Mouse (Mus musculus): ENCODE measurements around the gene Cemip2. TPM values are rescaled to one million over a fixed set of nuclear protein-coding genes. Genes with fewer than 3 reads are reported as not detected.

Cemip2 gene
- polyA plus RNA-seq, 1 experiment from 2014 or later, result 52.2 TPM

- Histone ChIP-seq H3K9me3 (replicated peaks; ENCODE audit: control insufficient read depth, low read length) (no peaks in the 10 kb centered on the region), H3K27ac (replicated peaks; ENCODE audit: low read depth, low read length) (no peak overlapping the region)
- WGBS, result 88% methylated on average over 10 of the region's 10 CpGs
These were observed 72.6 kb downstream of the Cemip2 start for GRCm38 (mm10) chr19:21850721-21851120.

GRCm38 (mm10) chr19:21854526-21855228 lies 76.5 kb downstream of the Cemip2 start:
- H3K9me3 ChIP-seq (replicated peaks; ENCODE audit: control insufficient read depth, low read length), result no peaks in the 10 kb centered on the region
- H3K4me1 ChIP-seq (ENCODE audit: control insufficient read depth, insufficient read depth, low read length), result no peaks in the 10 kb centered on the region
- DNase-seq (ENCODE audit: low spot score) (no peak), ATAC-seq (replicated peaks; ENCODE audit: insufficient number of reproducible peaks, low FRiP score, low TSS enrichment, low read depth) (no peak)
- H3K4me3 ChIP-seq (ENCODE audit: low read depth, low read length), result no peak overlapping the region
- H3K9ac ChIP-seq (replicated peaks; ENCODE audit: low read length), result no peak overlapping the region
- H3K4me2 ChIP-seq (ENCODE audit: low read depth, low read length), result no peak overlapping the region
- 94% methylated on average over 5 of the region's 5 CpGs for WGBS
- H3K36me3 ChIP-seq (replicated peaks; ENCODE audit: control insufficient read depth, insufficient read depth, low read depth, low read length), result peaks cover 8% of the 10 kb centered on the region
- no peaks in the 10 kb centered on the region for H3K27me3 ChIP-seq (ENCODE audit: control insufficient read depth, insufficient read depth, low read length)
- no peak overlapping the region for H3K27ac ChIP-seq (replicated peaks; ENCODE audit: low read depth, low read length)

More at GRCm38 (mm10) chr19:21850721-21851120, 72.6 kb downstream of the Cemip2 start:
- no peaks in the 10 kb centered on the region for H3K27me3 ChIP-seq (ENCODE audit: control insufficient read depth, insufficient read depth, low read length)
- no peak overlapping the region for H3K4me2 ChIP-seq (ENCODE audit: low read depth, low read length)
- peaks cover 5% of the 10 kb centered on the region; the same call in 1 of the 2 replicates for H3K36me3 ChIP-seq (replicated peaks; ENCODE audit: control insufficient read depth, insufficient read depth, low read depth, low read length)
- no peaks in the 10 kb centered on the region for H3K4me1 ChIP-seq (ENCODE audit: control insufficient read depth, insufficient read depth, low read length)
- no peak overlapping the region for H3K4me3 ChIP-seq (ENCODE audit: low read depth, low read length)
- DNase-seq (ENCODE audit: low spot score) (no peak), ATAC-seq (replicated peaks; ENCODE audit: insufficient number of reproducible peaks, low FRiP score, low TSS enrichment, low read depth) (no peak)
- H3K9ac ChIP-seq (replicated peaks; ENCODE audit: low read length), result no peak overlapping the region

DNA sequence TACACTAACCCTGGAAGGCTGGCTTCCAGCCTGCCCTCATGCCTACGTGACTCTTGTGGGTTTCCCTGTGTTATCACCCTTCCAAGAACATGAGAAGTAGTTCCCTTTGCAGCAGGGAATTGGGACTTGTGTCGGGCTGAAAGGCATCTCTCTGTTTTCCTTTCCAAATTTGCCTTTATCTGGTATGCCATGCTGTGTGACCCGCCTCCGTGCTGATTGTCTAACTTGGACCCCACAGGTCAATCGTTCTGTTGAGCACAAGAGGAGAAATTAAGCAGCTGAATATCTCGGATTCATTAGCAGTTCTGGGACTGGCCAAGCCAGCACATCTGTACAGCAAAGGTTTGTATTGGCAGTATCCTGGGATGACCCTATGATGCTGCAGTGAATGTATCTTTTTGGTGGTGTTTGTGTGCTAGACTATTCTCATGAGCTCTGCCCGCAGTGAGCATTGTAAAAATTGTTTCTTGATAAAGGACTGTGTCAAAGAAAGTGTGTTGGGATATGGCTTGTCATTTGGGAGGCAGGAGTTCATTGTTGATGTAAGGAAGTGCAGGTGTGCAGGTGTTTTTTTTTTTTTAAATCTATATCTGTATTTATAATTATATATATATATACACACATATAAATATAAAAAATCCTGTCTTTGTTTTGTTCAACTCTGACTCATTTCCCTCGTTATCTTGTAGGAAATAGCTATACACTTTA lies 77.4 kb downstream of the Cemip2 start:
- DNase-seq (ENCODE audit: low spot score), result no peak
- 95% methylated on average over 8 of the region's 8 CpGs for WGBS
- no peak overlapping the region for H3K27ac ChIP-seq (replicated peaks; ENCODE audit: low read depth, low read length)
- no peaks in the 10 kb centered on the region for H3K4me1 ChIP-seq (ENCODE audit: control insufficient read depth, insufficient read depth, low read length)
- H3K36me3 ChIP-seq (replicated peaks; ENCODE audit: control insufficient read depth, insufficient read depth, low read depth, low read length), result peaks cover 8% of the 10 kb centered on the region
- H3K4me3 ChIP-seq (ENCODE audit: low read depth, low read length), result no peak overlapping the region
- H3K9ac ChIP-seq (replicated peaks; ENCODE audit: low read length), result no peak overlapping the region
- no peak for ATAC-seq (replicated peaks; ENCODE audit: insufficient number of reproducible peaks, low FRiP score, low TSS enrichment, low read depth)
- H3K27me3 ChIP-seq (ENCODE audit: control insufficient read depth, insufficient read depth, low read length), result no peaks in the 10 kb centered on the region
- no peak overlapping the region for H3K4me2 ChIP-seq (ENCODE audit: low read depth, low read length)
- no peaks in the 10 kb centered on the region for H3K9me3 ChIP-seq (replicated peaks; ENCODE audit: control insufficient read depth, low read length)

- DNase-seq (ENCODE audit: low spot score) (no peak), ATAC-seq (replicated peaks; ENCODE audit: insufficient number of reproducible peaks, low FRiP score, low TSS enrichment, low read depth) (0 out of 2 replicates have a peak, but pooled peaks have one; percentile 16)
- Histone ChIP-seq H3K4me3 (ENCODE audit: low read depth, low read length) (no peak overlapping the region), H3K9ac (replicated peaks; ENCODE audit: low read length) (no peak overlapping the region), H3K27ac (replicated peaks; ENCODE audit: low read depth, low read length) (no peak overlapping the region), H3K4me2 (ENCODE audit: low read depth, low read length) (no peak overlapping the region), H3K36me3 (replicated peaks; ENCODE audit: control insufficient read depth, insufficient read depth, low read depth, low read length) (peaks cover 4% of the 10 kb centered on the region), H3K27me3 (ENCODE audit: control insufficient read depth, insufficient read depth, low read length) (no peaks in the 10 kb centered on the region), H3K4me1 (ENCODE audit: control insufficient read depth, insufficient read depth, low read length) (no peaks in the 10 kb centered on the region), H3K9me3 (replicated peaks; ENCODE audit: control insufficient read depth, low read length) (no peaks in the 10 kb centered on the region)
- 76% methylated on average over 12 of the region's 12 CpGs for WGBS
These were observed 80.8 kb downstream of the Cemip2 start for GRCm38 (mm10) chr19:21858846-21859521.

- Histone ChIP-seq H3K27me3 (ENCODE audit: control insufficient read depth, insufficient read depth, low read length) (no peaks in the 10 kb centered on the region), H3K4me3 (ENCODE audit: low read depth, low read length) (no peak overlapping the region), H3K27ac (replicated peaks; ENCODE audit: low read depth, low read length) (no peak overlapping the region), H3K9ac (replicated peaks; ENCODE audit: low read length) (no peak overlapping the region), H3K9me3 (replicated peaks; ENCODE audit: control insufficient read depth, low read length) (no peaks in the 10 kb centered on the region), H3K36me3 (replicated peaks; ENCODE audit: control insufficient read depth, insufficient read depth, low read depth, low read length) (peaks cover 3% of the 10 kb centered on the region), H3K4me2 (ENCODE audit: low read depth, low read length) (no peak overlapping the region), H3K4me1 (ENCODE audit: control insufficient read depth, insufficient read depth, low read length) (no peaks in the 10 kb centered on the region)
- DNase-seq (ENCODE audit: low spot score), result no peak
- WGBS, result 81% methylated on average over 4 of the region's 5 CpGs
- ATAC-seq (replicated peaks; ENCODE audit: insufficient number of reproducible peaks, low FRiP score, low TSS enrichment, low read depth), result no peak
These were observed 82.0 kb downstream of the Cemip2 start for GRCm38 (mm10) chr19:21860132-21860531.

DNA sequence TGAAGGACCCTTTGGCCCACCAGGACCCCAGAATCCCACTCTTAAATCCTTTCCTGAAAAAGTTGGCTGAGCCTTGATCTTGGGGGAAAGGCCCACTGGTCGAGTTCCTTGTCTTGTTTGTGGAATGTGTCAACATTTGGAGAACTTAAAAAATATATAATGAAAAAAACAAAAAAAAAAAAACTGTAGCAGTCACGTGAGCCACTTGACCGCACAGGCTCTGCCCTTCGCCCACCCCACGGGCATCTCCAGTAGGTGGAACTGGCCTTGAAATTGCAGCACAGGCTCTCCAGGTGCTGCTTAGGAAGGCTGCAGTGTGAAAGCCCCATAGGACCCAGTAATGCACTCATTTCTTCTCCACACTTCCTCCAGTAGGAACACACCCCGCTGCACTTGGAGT lies 82.8 kb downstream of the Cemip2 start:
- WGBS, result 88% methylated on average over 6 of the region's 6 CpGs
- Histone ChIP-seq H3K27me3 (ENCODE audit: control insufficient read depth, insufficient read depth, low read length) (no peaks in the 10 kb centered on the region), H3K36me3 (replicated peaks; ENCODE audit: control insufficient read depth, insufficient read depth, low read depth, low read length) (peaks cover 3% of the 10 kb centered on the region), H3K27ac (replicated peaks; ENCODE audit: low read depth, low read length) (no peak overlapping the region), H3K4me2 (ENCODE audit: low read depth, low read length) (no peak overlapping the region), H3K4me1 (ENCODE audit: control insufficient read depth, insufficient read depth, low read length) (no peaks in the 10 kb centered on the region), H3K9ac (replicated peaks; ENCODE audit: low read length) (no peak overlapping the region), H3K9me3 (replicated peaks; ENCODE audit: control insufficient read depth, low read length) (no peaks in the 10 kb centered on the region), H3K4me3 (ENCODE audit: low read depth, low read length) (no peak overlapping the region)
- no peak for ATAC-seq (replicated peaks; ENCODE audit: insufficient number of reproducible peaks, low FRiP score, low TSS enrichment, low read depth)
- DNase-seq (ENCODE audit: low spot score), result no peak

DNA sequence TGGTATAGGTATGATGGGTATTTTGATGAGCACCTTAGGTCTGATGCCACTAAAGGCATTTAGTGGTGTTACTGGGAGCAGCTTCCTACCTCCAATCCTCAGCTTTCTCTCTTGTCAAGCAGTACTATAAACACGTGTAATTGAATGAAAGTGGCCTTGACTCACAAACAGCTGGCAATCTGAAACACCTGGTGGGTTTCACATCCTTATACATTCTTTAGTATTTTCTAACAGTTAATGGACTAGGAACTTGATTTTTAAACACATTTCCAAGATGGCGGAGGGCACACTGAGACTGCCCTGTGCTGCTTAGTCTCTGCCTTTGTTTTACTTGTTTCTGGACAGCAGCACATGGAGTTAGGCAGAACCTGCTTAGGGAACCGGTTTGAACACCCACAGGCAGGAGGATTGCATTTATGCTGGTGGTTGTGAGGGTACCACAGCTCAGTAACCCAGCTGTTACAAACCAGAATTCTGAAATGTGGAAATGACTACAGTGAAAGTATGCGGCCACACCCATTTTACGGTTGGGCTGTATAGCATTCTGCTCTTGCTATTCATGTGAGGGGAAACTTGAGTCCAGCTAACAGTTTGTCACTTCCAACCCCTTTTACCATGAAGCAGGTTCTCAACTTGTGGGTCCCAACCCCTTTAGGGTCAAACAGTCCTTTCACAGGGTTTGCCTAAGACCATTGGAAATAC lies 84.3 kb downstream of the Cemip2 start:
- H3K27me3 ChIP-seq (ENCODE audit: control insufficient read depth, insufficient read depth, low read length), result no peaks in the 10 kb centered on the region
- H3K4me3 ChIP-seq (ENCODE audit: low read depth, low read length), result no peak overlapping the region
- H3K9me3 ChIP-seq (replicated peaks; ENCODE audit: control insufficient read depth, low read length), result no peaks in the 10 kb centered on the region
- H3K4me1 ChIP-seq (ENCODE audit: control insufficient read depth, insufficient read depth, low read length), result no peaks in the 10 kb centered on the region
- DNase-seq (ENCODE audit: low spot score), result no peak
- H3K27ac ChIP-seq (replicated peaks; ENCODE audit: low read depth, low read length), result no peak overlapping the region
- ATAC-seq (replicated peaks; ENCODE audit: insufficient number of reproducible peaks, low FRiP score, low TSS enrichment, low read depth), result no peak
- peaks cover 3% of the 10 kb centered on the region for H3K36me3 ChIP-seq (replicated peaks; ENCODE audit: control insufficient read depth, insufficient read depth, low read depth, low read length)
- WGBS, result 84% methylated on average over 5 of the region's 5 CpGs
- H3K9ac ChIP-seq (replicated peaks; ENCODE audit: low read length), result no peak overlapping the region
- no peak overlapping the region for H3K4me2 ChIP-seq (ENCODE audit: low read depth, low read length)

Measured in embryonic facial prominence, embryonic 11.5 days (tissue).